Mouse (Mus musculus): ENCODE results near the gene Rps2. TPM values are rescaled to one million over a fixed set of nuclear protein-coding genes. Genes with fewer than 3 reads are reported as not detected.

Rps2 gene
- polyA plus RNA-seq, 1 experiment from 2014 or later = 1,443 TPM

DNA sequence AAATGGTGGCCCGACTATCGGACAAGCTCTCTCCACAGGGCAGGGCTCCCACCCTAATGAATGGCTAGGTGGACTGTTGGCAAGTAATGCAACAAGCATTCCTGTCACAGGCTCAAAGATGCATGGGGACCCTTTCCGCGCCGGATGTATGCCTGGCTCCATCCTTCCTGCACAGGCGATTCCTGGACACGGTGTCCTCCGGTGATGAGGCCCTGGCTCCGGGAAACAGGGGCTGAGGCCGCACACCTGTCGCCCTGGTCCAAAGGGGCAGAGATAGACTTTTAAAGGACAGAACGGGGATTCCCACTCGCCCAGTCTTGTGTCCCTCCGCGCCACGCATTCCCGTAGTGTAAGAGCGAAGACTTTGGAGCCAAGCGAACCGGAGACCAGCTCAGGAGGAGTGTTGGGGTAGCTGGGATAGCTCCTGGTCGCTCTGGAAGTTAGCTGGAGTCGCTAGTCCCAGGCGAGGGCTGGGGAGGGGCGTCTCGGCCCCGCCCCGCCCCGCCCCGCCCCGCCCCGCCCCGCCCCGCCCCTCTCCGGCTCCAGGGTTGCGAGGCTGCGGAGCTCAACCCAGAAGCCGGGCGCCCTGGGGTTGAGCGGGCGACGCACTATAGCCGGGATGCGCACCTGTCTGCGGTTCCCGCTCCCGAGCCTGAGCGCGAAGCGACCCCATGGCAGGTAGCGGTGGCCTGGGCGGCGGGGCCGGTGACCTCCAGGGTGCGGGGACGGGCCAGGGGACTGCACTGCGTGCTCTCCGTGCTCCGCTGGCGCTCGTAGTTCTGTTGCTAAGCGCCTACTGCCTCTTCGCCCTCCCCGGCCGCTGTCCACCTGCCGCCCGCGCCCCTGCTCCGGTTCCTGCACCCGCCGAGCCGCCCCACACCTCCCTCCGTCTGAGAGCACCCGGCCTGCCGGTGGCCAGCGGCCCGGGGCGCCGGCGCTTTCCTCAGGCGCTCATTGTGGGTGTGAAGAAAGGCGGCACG lies 34.8 kb downstream of the Rps2 start, which contains the start of gene Hs3st6:
Hs3st6 (plus strand) TSS at position 574 of the 980 bp plus-strand sequence.
- peaks cover 53% of the 10 kb centered on the region for H3K4me1 ChIP-seq
- H3K9me3 ChIP-seq = no peaks in the 10 kb centered on the region
- 1% methylated on average over 70 of the region's 82 CpGs for WGBS
- H3K9ac ChIP-seq = peak within 1 kb of the TSS; percentile 69
- no peaks in the 10 kb centered on the region for H3K36me3 ChIP-seq
- no peak within 1 kb of the TSS; the same call in 1 of the 2 replicates for H3K27ac ChIP-seq
- H3K4me2 ChIP-seq = peak within 1 kb of the TSS; percentile 85
- H3K27me3 ChIP-seq = peaks cover 59% of the 10 kb centered on the region
- peak within 1 kb of the TSS; percentile 56 for H3K4me3 ChIP-seq
- ATAC-seq (ENCODE audit: insufficient number of reproducible peaks, insufficient read depth, low FRiP score, low TSS enrichment, low read depth) = peak; percentile 70

- Histone ChIP-seq H3K27me3 (peaks cover 34% of the 10 kb centered on the region), H3K27ac (no peak overlapping the region), H3K4me1 (peaks cover 57% of the 10 kb centered on the region), H3K4me2 (no peak overlapping the region), H3K9me3 (no peaks in the 10 kb centered on the region), H3K9ac (no peak overlapping the region), H3K4me3 (no peak overlapping the region), H3K36me3 (no peaks in the 10 kb centered on the region)
- ATAC-seq (ENCODE audit: insufficient number of reproducible peaks, insufficient read depth, low FRiP score, low TSS enrichment, low read depth) = no peak
- WGBS = 91% methylated on average over 1 of the region's 1 CpGs
These were observed 39.5 kb downstream of the Rps2 start for GRCm38 (mm10) chr17:24757394-24757793.

DNA sequence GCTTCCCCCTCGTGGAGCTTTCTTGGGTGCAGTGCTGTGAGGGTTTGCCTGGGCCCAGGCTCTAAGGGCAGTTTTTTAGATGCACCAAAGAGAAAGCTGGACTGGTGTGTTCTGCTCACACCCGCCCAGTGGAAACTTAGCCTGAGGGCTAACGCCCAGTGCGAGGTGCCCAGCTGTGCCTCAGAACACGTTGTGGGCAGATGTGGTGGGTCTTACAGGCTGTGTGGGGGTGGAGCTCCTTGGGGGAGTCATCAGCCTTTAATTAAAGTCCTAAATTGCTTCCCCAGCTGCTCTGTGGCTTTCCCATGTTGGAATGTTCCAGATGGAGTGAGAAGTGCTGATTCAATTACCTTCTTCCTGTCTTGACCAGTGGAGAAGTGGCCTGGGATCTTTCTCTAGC lies 43.2 kb downstream of the Rps2 start:
- Histone ChIP-seq H3K27me3 (no peaks in the 10 kb centered on the region), H3K9me3 (no peaks in the 10 kb centered on the region), H3K27ac (peak overlapping the region; percentile 44), H3K4me2 (no peak overlapping the region), H3K4me1 (peaks cover 51% of the 10 kb centered on the region), H3K4me3 (no peak overlapping the region), H3K9ac (no peak overlapping the region), H3K36me3 (no peaks in the 10 kb centered on the region)
- WGBS = 31% methylated on average over 5 of the region's 5 CpGs
- no peak for ATAC-seq (ENCODE audit: insufficient number of reproducible peaks, insufficient read depth, low FRiP score, low TSS enrichment, low read depth)

- 23% methylated on average over 21 of the region's 22 CpGs for WGBS
- 0 out of 2 replicates have a peak overlapping the region, but pooled peaks have one; percentile 9 for H3K4me3 ChIP-seq
- peak overlapping the region; percentile 51; the same call in 1 of the 2 replicates for H3K9ac ChIP-seq
- ATAC-seq (ENCODE audit: insufficient number of reproducible peaks, insufficient read depth, low FRiP score, low TSS enrichment, low read depth) = peak; percentile 61; the same call in 1 of the 2 replicates
- H3K27me3 ChIP-seq = no peaks in the 10 kb centered on the region
- H3K9me3 ChIP-seq = no peaks in the 10 kb centered on the region
- H3K4me1 ChIP-seq = peaks cover 71% of the 10 kb centered on the region
- peak overlapping the region; percentile 88 for H3K27ac ChIP-seq
- H3K36me3 ChIP-seq = no peaks in the 10 kb centered on the region
- H3K4me2 ChIP-seq = peak overlapping the region; percentile 39
These were observed 47.3 kb downstream of the Rps2 start for GRCm38 (mm10) chr17:24765016-24765905.

DNA sequence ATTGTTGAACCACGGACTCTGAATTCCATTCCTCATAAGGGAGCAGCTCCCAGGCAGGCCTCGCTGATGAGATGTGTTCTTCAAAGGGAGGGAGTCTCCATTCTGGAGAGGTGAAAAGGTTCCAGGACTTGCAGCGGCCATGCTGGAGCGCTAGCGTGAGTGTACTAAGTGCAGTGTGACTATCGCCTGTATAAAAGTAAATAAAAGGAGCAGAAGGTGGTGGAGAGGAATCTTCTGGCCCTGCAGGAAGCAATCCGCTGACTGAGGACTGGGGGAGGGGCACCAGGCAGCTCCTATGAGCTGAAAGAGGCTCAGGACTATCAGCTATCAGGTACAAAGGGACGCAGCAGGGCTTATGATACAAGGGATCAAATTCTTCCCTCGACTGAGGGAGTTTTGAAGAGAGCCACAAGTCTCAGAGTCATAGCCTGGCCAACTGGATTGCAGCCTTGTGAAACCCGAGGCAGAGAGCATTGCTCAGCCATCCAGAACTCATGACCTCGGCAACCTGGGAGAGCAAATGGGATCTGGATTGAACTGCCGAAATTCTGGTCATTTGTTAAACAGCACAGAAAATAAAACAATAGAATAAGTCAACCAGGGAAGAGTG lies 48.5 kb downstream of the Rps2 start:
- Histone ChIP-seq H3K9ac (no peak overlapping the region), H3K4me2 (no peak overlapping the region), H3K4me1 (peaks cover 63% of the 10 kb centered on the region), H3K27ac (peak overlapping the region; percentile 88; the same call in 1 of the 2 replicates), H3K36me3 (no peaks in the 10 kb centered on the region), H3K27me3 (no peaks in the 10 kb centered on the region), H3K9me3 (no peaks in the 10 kb centered on the region), H3K4me3 (no peak overlapping the region)
- WGBS = 27% methylated on average over 12 of the region's 12 CpGs
- ATAC-seq (ENCODE audit: insufficient number of reproducible peaks, insufficient read depth, low FRiP score, low TSS enrichment, low read depth) = no peak

GRCm38 (mm10) chr17:24769146-24769545 lies 51.2 kb downstream of the Rps2 start:
- Histone ChIP-seq H3K4me1 (peaks cover 47% of the 10 kb centered on the region), H3K9ac (no peak overlapping the region), H3K9me3 (no peaks in the 10 kb centered on the region), H3K4me3 (no peak overlapping the region), H3K27me3 (no peaks in the 10 kb centered on the region), H3K27ac (peak overlapping the region; percentile 39; the same call in 1 of the 2 replicates), H3K36me3 (no peaks in the 10 kb centered on the region), H3K4me2 (no peak overlapping the region)
- no peak for ATAC-seq (ENCODE audit: insufficient number of reproducible peaks, insufficient read depth, low FRiP score, low TSS enrichment, low read depth)
- WGBS = 34% methylated on average over 3 of the region's 3 CpGs

Other genes starting within 250 kb of the Rps2 start
- gene E4f1, start 247.8 kb upstream of the Rps2 start, polyA plus RNA-seq (2015; fragmentation: Nextera tagmentation; extraction: Ambion mirVana) = 44.4 and 46.4 TPM in 2 replicates
- gene Pgp, start 247.7 kb upstream of the Rps2 start, polyA plus RNA-seq (2015; fragmentation: Nextera tagmentation; extraction: Ambion mirVana) = 47.4 and 48.7 TPM in 2 replicates
- gene Bricd5, start 244.2 kb upstream of the Rps2 start, polyA plus RNA-seq (2015; fragmentation: Nextera tagmentation; extraction: Ambion mirVana) = not detected in 2 replicates
- 32.5 and 33.2 TPM in 2 replicates for gene Mlst8, start 239.0 kb upstream of the Rps2 start, polyA plus RNA-seq (2015; fragmentation: Nextera tagmentation; extraction: Ambion mirVana)
- gene Caskin1, start 229.5 kb upstream of the Rps2 start, polyA plus RNA-seq (2015; fragmentation: Nextera tagmentation; extraction: Ambion mirVana) = 3.5 and 5.4 TPM in 2 replicates
- gene Traf7, start 190.2 kb upstream of the Rps2 start, polyA plus RNA-seq (2015; fragmentation: Nextera tagmentation; extraction: Ambion mirVana) = 96.1 and 97.1 TPM in 2 replicates
- 2.8 and 3.3 TPM in 2 replicates for gene Rab26, start 183.9 kb upstream of the Rps2 start, polyA plus RNA-seq (2015; fragmentation: Nextera tagmentation; extraction: Ambion mirVana)
- 24.1 and 30.6 TPM in 2 replicates for gene Pkd1, start 168.3 kb upstream of the Rps2 start, polyA plus RNA-seq (2015; fragmentation: Nextera tagmentation; extraction: Ambion mirVana)
- gene Tsc2, start 85.5 kb upstream of the Rps2 start, polyA plus RNA-seq (2015; fragmentation: Nextera tagmentation; extraction: Ambion mirVana) = 60.9 and 69.9 TPM in 2 replicates
- 24.2 TPM in 2 replicates for gene Nthl1, start 85.4 kb upstream of the Rps2 start, polyA plus RNA-seq (2015; fragmentation: Nextera tagmentation; extraction: Ambion mirVana)
- 50.2 and 50.4 TPM in 2 replicates for gene Slc9a3r2, start 67.8 kb upstream of the Rps2 start, polyA plus RNA-seq (2015; fragmentation: Nextera tagmentation; extraction: Ambion mirVana)
- gene Npw, start 59.7 kb upstream of the Rps2 start, polyA plus RNA-seq (2015; fragmentation: Nextera tagmentation; extraction: Ambion mirVana) = 0.74 and 1.2 TPM in 2 replicates
- 21.4 and 22.1 TPM in 2 replicates for gene Zfp598, start 48.4 kb upstream of the Rps2 start, polyA plus RNA-seq (2015; fragmentation: Nextera tagmentation; extraction: Ambion mirVana)
- gene Syngr3, start 28.2 kb upstream of the Rps2 start, polyA plus RNA-seq (2015; fragmentation: Nextera tagmentation; extraction: Ambion mirVana) = 4.6 and 4.9 TPM in 2 replicates
- 43.8 and 49.0 TPM in 2 replicates for gene Gfer, start 22.0 kb upstream of the Rps2 start, polyA plus RNA-seq (2015; fragmentation: Nextera tagmentation; extraction: Ambion mirVana)
- 2.6 and 3.5 TPM in 2 replicates for gene Noxo1, start 21.9 kb upstream of the Rps2 start, polyA plus RNA-seq (2015; fragmentation: Nextera tagmentation; extraction: Ambion mirVana)
- gene Tbl3, start 10.5 kb upstream of the Rps2 start, polyA plus RNA-seq (2015; fragmentation: Nextera tagmentation; extraction: Ambion mirVana) = 74.2 and 81.6 TPM in 2 replicates
- gene Rnf151, start 53 bp upstream of the Rps2 start, polyA plus RNA-seq (2015; fragmentation: Nextera tagmentation; extraction: Ambion mirVana) = 0.20 and 0.23 TPM in 2 replicates
- 217 and 229 TPM in 2 replicates for gene Ndufb10, start 6.4 kb downstream of the Rps2 start, polyA plus RNA-seq (2015; fragmentation: Nextera tagmentation; extraction: Ambion mirVana)
- not detected in 2 replicates for gene Rpl3l, start 9.7 kb downstream of the Rps2 start, polyA plus RNA-seq (2015; fragmentation: Nextera tagmentation; extraction: Ambion mirVana)
- gene Msrb1, start 18.5 kb downstream of the Rps2 start, polyA plus RNA-seq (2015; fragmentation: Nextera tagmentation; extraction: Ambion mirVana) = 27.8 and 27.9 TPM in 2 replicates
- 17.9 and 21.6 TPM in 2 replicates for gene Hs3st6, start 34.9 kb downstream of the Rps2 start, polyA plus RNA-seq (2015; fragmentation: Nextera tagmentation; extraction: Ambion mirVana)
- 0.19 TPM in 1 of 2 replicates, not detected in the other for gene Meiob, start 86.2 kb downstream of the Rps2 start, polyA plus RNA-seq (2015; fragmentation: Nextera tagmentation; extraction: Ambion mirVana)
- 28.3 and 28.4 TPM in 2 replicates for gene Hagh, start 122.0 kb downstream of the Rps2 start, polyA plus RNA-seq (2015; fragmentation: Nextera tagmentation; extraction: Ambion mirVana)
- 20.3 and 22.4 TPM in 2 replicates for gene Fahd1, start 132.2 kb downstream of the Rps2 start, polyA plus RNA-seq (2015; fragmentation: Nextera tagmentation; extraction: Ambion mirVana)
- 0.37 and 0.42 TPM in 2 replicates for gene Igfals, start 147.9 kb downstream of the Rps2 start, polyA plus RNA-seq (2015; fragmentation: Nextera tagmentation; extraction: Ambion mirVana)
- gene Nubp2, start 168.2 kb downstream of the Rps2 start, polyA plus RNA-seq (2015; fragmentation: Nextera tagmentation; extraction: Ambion mirVana) = 46.3 and 51.5 TPM in 2 replicates
- 39.3 and 43.2 TPM in 2 replicates for gene Spsb3, start 168.5 kb downstream of the Rps2 start, polyA plus RNA-seq (2015; fragmentation: Nextera tagmentation; extraction: Ambion mirVana)
- gene Eme2, start 177.0 kb downstream of the Rps2 start, polyA plus RNA-seq (2015; fragmentation: Nextera tagmentation; extraction: Ambion mirVana) = 31.9 and 34.4 TPM in 2 replicates
- 86.1 and 93.0 TPM in 2 replicates for gene Mrps34, start 177.0 kb downstream of the Rps2 start, polyA plus RNA-seq (2015; fragmentation: Nextera tagmentation; extraction: Ambion mirVana)
- gene Nme3, start 178.4 kb downstream of the Rps2 start, polyA plus RNA-seq (2015; fragmentation: Nextera tagmentation; extraction: Ambion mirVana) = 48.9 and 58.2 TPM in 2 replicates
- 41.6 and 43.0 TPM in 2 replicates for gene Mapk8ip3, start 218.9 kb downstream of the Rps2 start, polyA plus RNA-seq (2015; fragmentation: Nextera tagmentation; extraction: Ambion mirVana)
- 217 and 236 TPM in 2 replicates for gene Jpt2, start 242.6 kb downstream of the Rps2 start, polyA plus RNA-seq (2015; fragmentation: Nextera tagmentation; extraction: Ambion mirVana)